Mouse (Mus musculus): ENCODE measurements around the gene Fosl1.

The Fosl1 gene

GRCm38 (mm10) chr19:5424782-5425741 lies 22.3 kb upstream of the Fosl1 start, which contains the start of the genes Drap1 and AI837181:
TSS of gene Drap1 (minus strand) at chr19:5424979.
TSS of gene AI837181 (plus strand) at chr19:5425144.
- DNase-seq: peak; percentile 99

DNA sequence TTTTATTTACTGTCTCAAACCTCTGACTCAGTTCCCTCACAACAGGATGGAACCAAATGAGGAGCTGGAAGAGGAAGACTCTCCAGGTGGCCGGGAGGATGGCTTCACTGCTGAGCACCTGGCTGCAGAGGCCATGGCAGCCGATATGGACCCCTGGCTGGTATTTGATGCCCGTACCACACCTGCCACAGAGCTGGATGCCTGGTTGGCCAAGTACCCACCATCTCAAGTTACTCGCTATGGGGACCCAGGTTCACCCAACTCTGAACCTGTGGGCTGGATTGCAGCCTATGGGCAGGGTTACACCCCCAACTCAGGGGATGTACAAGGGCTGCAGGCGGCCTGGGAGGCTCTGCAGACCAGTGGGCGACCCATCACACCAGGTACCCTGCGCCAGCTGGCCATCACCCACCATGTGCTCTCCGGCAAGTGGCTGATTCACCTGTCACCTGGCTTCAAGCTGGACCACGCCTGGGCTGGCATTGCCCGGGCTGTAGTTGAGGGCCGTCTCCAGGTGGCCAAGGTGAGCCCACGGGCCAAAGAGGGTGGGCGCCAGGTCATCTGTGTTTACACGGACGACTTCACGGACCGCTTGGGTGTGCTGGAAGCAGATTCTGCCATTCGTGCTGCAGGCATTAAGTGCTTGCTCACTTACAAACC lies 21.3 kb upstream of the Fosl1 start:
- peak; percentile 37 for DNase-seq

- no peak for DNase-seq
These were observed 20.6 kb upstream of the Fosl1 start for GRCm38 (mm10) chr19:5426640-5427290.

GRCm38 (mm10) chr19:5428083-5428482 lies 19.3 kb upstream of the Fosl1 start:
- DNase-seq: peak; percentile 56

- DNase-seq: no peak
These were observed 18.1 kb upstream of the Fosl1 start for GRCm38 (mm10) chr19:5429219-5429618.

DNA sequence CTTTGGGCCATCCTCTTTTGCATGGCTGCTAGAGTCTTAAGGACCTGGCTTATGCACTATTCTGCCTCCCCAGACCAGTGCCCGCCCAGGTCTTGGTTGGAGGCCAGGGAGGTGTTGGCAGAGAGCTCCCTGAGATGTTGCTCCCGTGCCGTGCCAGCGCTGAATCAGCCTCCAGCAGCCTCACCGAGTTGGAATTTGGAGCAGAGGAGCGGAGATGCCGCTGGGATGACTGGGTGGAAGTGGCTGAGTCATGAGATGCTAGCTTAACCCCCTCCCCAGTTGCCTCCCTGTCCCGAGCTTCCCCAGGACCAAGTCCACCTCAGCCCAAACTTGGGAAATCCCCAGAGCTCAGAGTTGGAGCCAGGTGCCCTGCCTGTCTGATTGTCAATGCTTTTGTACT lies 17.5 kb upstream of the Fosl1 start:
- peak; percentile 24 for DNase-seq

GRCm38 (mm10) chr19:5430408-5430807 lies 16.9 kb upstream of the Fosl1 start:
- DNase-seq: peak; percentile 43

DNA sequence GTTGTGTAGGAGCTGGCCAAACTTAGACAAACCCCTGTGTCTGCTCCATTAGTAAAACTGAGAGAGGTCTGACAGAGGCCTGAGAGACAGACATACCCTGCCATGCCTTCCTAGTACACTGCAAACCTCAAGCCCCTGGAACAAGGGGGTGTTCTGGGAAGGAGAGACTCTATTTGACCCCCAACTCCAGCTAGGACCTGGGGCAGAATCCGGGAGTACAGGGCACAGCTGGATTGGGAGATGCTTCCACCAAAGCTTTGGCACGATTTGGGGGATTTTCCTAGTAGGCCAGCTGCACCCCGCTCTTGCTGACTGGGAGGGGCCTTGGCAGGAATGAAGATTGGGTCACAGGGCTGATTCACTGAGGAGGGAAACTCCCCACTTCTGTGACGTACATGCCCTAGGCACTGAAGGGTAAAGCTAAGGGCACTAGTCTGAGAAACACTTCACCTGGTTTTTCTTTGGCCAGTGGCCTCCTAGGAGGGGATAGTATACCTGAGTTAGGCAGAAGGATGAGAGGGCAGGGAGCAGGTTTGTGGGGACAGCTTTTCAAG lies 15.4 kb upstream of the Fosl1 start:
- DNase-seq: no peak

- DNase-seq: peak; percentile 77
These were observed 14.1 kb upstream of the Fosl1 start for GRCm38 (mm10) chr19:5432992-5433852.

DNA sequence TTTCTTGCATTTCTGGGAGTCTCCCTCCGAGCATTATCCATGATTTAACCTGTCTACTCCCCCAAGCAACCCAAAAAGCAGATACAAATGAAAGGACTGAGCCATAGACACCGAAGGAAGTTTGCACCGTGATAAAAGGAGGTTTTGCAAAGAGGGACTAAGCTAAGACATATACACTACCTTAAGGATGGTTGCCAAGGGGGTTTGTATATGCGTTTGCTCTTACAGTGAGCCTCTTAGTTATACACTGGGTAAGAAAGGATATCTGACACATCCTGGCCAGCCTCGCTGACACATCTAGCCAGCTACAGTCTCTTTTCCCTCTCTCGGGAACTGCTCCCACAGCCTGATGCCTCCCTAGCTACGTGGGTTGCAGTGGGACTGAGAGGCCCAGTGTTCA lies 13.4 kb upstream of the Fosl1 start:
- no peak for DNase-seq

GRCm38 (mm10) chr19:5444371-5444908 lies 2.9 kb upstream of the Fosl1 start:
- no peak for DNase-seq

- DNase-seq: no peak
These were observed 2.4 kb upstream of the Fosl1 start for GRCm38 (mm10) chr19:5444954-5445353.

GRCm38 (mm10) chr19:5445747-5446146 lies 1.6 kb upstream of the Fosl1 start:
- no peak for DNase-seq

GRCm38 (mm10) chr19:5448354-5449150 lies 1.2 kb downstream of the Fosl1 start:
- peak; percentile 54 for DNase-seq

GRCm38 (mm10) chr19:5449673-5450072 lies 2.3 kb downstream of the Fosl1 start:
- no peak for DNase-seq

DNA sequence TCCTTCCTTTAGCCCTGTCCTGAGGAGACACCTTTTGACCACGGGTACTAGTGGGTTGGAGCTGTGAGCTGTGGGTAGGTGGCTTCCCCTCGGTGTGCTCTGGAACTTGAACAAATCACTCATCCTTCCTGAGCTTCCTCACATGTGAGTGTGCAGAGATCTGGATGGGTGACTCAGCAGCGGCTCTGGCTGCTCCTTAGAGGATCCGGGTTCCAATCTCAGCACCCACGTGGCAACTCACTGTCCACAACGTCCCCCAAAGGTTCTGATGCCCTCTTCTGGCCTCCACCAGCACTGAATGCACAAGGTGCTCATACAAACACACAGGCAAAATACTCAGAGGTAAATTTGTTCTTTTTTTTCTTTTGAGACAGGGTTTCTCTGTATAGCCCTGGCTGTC lies 4.4 kb downstream of the Fosl1 start:
- DNase-seq: peak; percentile 13

- DNase-seq: peak; percentile 14
These were observed 7.7 kb downstream of the Fosl1 start for GRCm38 (mm10) chr19:5455037-5455436.

GRCm38 (mm10) chr19:5455568-5455967 lies 8.2 kb downstream of the Fosl1 start:
- peak; percentile 15 for DNase-seq

DNA sequence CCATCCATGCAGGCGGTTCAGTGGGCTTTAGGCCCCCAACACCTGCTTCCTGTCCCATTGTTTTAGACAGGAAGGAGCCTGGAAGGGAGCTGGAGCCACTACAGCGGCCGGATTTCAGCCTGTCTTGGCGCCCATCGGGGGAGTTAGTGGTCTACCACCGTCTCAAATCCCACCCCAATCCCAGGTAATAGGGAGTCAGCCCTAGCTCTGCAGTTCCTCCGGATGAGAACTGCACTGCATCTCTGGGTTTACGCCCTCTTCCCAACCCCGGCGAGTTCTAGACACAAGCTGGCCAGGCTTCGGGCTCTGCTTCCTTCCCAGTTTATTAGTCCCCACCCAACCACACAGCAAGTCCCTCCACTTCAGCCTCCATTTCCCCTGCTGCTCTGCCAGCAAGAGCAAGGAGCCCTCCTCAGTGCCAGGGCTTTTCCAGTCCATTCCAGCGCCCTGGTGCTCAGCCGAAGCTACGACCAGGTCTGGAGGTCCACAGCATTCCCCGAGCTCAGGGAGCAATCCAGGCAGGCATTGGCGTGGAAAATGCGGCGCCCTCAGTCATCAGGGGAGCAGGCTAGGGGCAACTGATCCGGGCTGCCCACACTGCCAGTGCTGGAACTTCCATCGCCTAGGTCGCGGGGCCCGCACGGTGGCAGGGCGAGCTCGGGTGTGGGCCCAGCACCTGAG lies 9.0 kb downstream of the Fosl1 start:
- peak; percentile 36 for DNase-seq
